Mouse (Mus musculus): ENCODE data around the gene Ltf.

GRCm38 (mm10) chr9:110989543-110989942, 29.5 kb upstream of the Ltf start:
- no peak for TF ChIP-seq EP300 (IDR thresholded peaks at IDR 0.05; ENCODE audit: low read depth)
- TF ChIP-seq CTCF (IDR thresholded peaks at IDR 0.05; ENCODE audit: low read depth), result no peak
